Mouse (Mus musculus) bone marrow, adult 2 months (tissue): ENCODE data around the gene Pakap. TPM values are rescaled to one million over a fixed set of nuclear protein-coding genes. Genes with fewer than 3 reads are reported as not detected.

Source experiments
- H3K27ac ChIP-seq: fragments of 200-500 bp; 2 replicates; pipeline ENCODE4 v1.5.1; 2012; ENCODE audit warnings: low read depth, mild to moderate bottlenecking, control low read depth, inconsistent platforms, low read length; ENCODE audit not compliant: control insufficient read depth, poor library complexity, insufficient read depth
- H3K4me1 ChIP-seq: fragments of 200-500 bp; 2 replicates; pipeline ENCODE4 v1.6.1; 2011; ENCODE audit warnings: low read length; ENCODE audit not compliant: control insufficient read depth, insufficient read depth
- H3K4me3 ChIP-seq: fragments of 200-500 bp; replicated peaks from 2 replicates; pipeline ENCODE3; 2011; ENCODE audit warnings: mild to moderate bottlenecking, low read depth, low read length, control low read depth; ENCODE audit not compliant: control insufficient read depth
- CTCF ChIP-seq: fragments of 200-500 bp; IDR thresholded peaks from 2 replicates; pipeline ENCODE4 v1.5.1; 2011; ENCODE audit warnings: low read length, control low read depth; ENCODE audit not compliant: control insufficient read depth, insufficient read depth
- POLR2A ChIP-seq: fragments of 200-500 bp; IDR thresholded peaks from 2 replicates; pipeline ENCODE4 v1.6.1; 2011; ENCODE audit warnings: low read depth, mild to moderate bottlenecking, control low read depth, low read length, borderline replicate concordance; ENCODE audit not compliant: control insufficient read depth
- WGBS: fragments of 180-500 bp; shearing (Covaris S2); methylation state at CpG from one replicate; pipeline ENCODE4 v1.1.7; 2018; 5-methylcytosine and 5-hydroxymethylcytosine counted together
- polyA plus RNA-seq: library from polyadenylated mRNA; stranded (reverse); fragments of >200 nt; gene quantifications from 2 replicates; pipeline ENCODE4 v1.2.4, GENCODE M21; 2011; ENCODE audit warnings: low replicate concordance; ENCODE audit not compliant: missing spikeins, insufficient read depth, insufficient read length

The Pakap gene
- polyA plus RNA-seq, 1 experiment: 1.9 TPM

DNA sequence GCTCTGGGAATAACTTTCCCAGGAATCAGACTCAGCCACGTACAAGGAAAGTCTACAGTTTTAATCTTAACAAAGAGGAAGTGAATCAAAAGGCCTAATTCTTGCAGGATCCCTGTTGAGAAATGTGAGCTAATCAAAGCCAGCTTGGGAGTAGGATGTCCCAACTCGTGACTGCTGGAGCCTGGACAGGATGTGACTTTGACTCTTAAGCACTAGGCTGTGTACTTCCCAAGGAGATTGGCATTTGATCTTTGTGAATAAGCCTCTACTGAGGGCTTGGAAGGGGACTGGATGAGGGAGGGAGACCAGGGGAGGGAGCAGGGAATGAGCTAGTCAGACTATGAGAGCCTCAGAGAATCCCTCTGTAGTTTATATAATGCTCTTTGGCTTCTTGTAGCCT lies 298.1 kb downstream of the Pakap start:
- no peak overlapping the region for H3K27ac ChIP-seq
- H3K4me3 ChIP-seq: no peak overlapping the region
- WGBS: 2% methylated on average over 2 of the region's 2 CpGs
- peaks cover 1% of the 10 kb centered on the region for H3K4me1 ChIP-seq
- TF ChIP-seq CTCF (no peak), POLR2A (no peak)

DNA sequence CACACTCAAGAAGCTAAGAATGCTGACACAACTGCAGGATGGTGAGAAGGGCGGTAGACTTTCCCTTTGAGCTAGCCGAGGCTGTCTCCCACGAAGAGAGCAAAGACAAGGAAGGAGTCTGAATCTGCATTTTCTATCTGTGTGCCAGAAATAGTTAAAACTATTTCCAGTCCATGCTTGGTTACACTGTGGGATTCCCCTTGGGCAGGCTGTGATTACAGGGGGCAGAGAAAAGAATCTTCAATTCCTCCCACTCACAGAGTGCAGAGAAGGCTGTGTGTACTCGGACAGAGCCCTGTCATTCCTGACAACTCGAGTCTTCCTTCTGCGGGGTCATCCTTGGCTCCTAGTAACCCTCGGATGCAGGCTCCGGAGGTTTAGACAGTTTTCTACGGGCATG lies 299.0 kb downstream of the Pakap start:
- 56% methylated on average over 9 of the region's 9 CpGs for WGBS
- Histone ChIP-seq H3K4me3 (no peak overlapping the region), H3K4me1 (peaks cover 1% of the 10 kb centered on the region), H3K27ac (peak overlapping the region; percentile 53; the same call in 1 of the 2 replicates)
- no peak for TF ChIP-seq CTCF
- TF ChIP-seq POLR2A: no peak

DNA sequence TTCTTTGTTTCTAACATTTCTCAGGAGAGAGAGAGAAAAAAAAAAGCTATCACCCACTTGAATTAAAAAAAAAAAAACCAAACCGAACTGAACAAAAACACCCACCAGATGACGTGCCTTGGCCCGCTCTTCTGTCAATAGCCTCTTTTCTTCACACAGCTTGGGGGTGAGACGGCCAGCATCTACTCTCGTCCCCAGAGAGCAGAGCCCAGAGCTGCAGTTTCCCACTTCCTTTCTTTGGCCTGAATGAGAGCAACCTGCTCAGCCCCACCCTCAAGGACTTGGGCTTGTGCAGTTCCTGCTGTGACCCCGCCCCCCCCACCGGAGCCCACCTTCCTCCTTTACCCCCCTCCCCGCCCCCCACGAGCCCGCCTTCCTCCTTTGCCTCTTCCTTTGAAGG lies 299.5 kb downstream of the Pakap start:
- 1% methylated on average over 10 of the region's 10 CpGs for WGBS
- Histone ChIP-seq H3K4me1 (peaks cover 1% of the 10 kb centered on the region), H3K4me3 (no peak overlapping the region), H3K27ac (no peak overlapping the region)
- TF ChIP-seq CTCF (no peak), POLR2A (no peak)

DNA sequence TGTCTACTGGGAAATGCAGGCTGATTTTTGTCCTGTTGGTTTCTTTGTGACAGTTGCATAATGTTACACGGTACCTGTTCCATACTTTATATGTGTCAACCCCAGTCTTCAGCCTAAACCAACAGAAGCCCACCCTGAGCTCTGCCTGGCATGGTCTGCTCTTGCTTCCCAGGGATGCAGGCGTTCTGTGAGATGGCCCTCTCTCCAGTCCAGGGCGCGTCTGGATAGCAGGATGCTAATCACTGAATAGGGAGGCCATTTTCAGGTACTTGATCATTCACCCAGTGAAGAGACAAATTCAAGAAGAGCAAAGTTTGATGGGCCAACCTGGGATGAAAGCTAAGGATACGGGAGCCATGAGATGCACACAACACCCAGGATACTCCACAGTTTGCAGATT lies 311.2 kb downstream of the Pakap start:
- no peak overlapping the region for H3K4me3 ChIP-seq
- H3K27ac ChIP-seq: no peak overlapping the region
- H3K4me1 ChIP-seq: peaks cover 2% of the 10 kb centered on the region; the same call in 1 of the 2 replicates
- TF ChIP-seq POLR2A (no peak), CTCF (no peak)
- 80% methylated on average over 5 of the region's 5 CpGs for WGBS

DNA sequence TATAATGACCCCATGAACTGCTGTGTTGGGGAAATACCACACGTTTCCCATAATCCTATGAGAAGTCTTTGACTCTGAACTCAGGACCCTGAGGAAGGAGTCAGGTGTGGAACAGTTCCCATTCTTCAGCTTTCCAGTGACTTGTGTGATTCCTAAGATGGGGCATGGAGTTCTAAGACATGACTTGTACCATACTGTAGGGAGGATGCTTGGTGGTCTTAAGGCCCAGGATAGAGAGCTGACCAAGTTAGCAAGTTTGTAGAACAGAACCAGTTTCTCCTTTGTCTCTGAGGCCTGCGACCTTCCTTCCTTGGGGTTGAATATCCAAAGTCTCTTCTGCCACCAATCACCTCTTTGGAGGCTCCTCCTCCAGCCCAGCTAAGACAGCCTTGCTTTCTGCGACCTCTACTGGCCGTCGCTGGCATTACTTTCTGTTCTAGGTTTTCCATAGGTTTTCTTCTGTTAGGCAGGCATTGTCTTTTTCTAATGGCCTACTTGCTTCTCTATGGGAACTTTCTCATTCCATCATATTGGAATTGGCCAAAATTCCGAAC lies 311.9 kb downstream of the Pakap start:
- TF ChIP-seq CTCF: peak; percentile 74
- TF ChIP-seq POLR2A: no peak
- 10% methylated on average over 6 of the region's 6 CpGs for WGBS
- Histone ChIP-seq H3K4me1 (peaks cover 3% of the 10 kb centered on the region), H3K4me3 (no peak overlapping the region), H3K27ac (no peak overlapping the region)

DNA sequence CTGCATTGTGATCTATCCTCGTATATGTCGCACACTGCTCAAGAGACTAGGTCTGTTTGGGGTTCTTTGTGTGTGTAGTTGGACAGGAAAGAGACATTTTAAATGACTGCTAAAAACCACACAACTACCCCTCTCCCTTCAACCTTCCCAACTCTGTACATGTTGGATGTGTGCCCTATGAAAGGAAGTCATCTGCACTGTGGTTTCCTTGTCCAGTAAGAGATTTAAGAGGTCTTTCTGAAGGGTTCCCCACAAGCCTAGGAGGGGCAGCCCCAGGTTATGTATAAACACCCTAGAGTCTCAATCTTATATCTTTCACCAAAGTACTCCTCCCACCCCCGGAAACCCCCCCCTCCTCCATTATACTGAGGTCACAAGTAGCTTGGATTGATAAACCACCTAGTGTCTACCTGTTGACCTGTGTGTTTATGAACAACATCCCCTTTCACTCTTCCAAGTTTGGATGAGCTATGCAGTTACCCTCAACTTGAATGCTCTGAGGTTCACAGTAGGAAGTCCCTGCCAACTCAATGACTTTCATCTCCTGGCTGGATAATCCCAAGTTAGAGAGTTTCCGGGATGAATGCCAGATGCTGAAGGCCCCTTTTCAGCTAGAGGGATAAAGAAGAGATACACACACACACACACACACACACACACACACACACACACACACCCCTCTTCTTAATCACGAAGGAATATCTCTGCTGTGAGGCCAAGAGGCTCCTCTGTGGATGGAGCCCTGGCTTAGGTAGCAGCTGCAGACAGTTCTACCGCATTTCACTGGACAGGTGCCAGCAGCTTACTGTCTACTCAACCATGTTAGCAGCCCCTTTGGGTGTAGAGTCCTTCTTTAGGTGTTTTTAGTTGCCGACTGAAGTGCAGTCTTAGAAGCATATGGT lies 315.8 kb downstream of the Pakap start:
- no peak overlapping the region for H3K27ac ChIP-seq
- TF ChIP-seq POLR2A (no peak), CTCF (no peak)
- no peak overlapping the region for H3K4me3 ChIP-seq
- 7% methylated on average over 7 of the region's 7 CpGs for WGBS
- H3K4me1 ChIP-seq: peaks cover 3% of the 10 kb centered on the region

DNA sequence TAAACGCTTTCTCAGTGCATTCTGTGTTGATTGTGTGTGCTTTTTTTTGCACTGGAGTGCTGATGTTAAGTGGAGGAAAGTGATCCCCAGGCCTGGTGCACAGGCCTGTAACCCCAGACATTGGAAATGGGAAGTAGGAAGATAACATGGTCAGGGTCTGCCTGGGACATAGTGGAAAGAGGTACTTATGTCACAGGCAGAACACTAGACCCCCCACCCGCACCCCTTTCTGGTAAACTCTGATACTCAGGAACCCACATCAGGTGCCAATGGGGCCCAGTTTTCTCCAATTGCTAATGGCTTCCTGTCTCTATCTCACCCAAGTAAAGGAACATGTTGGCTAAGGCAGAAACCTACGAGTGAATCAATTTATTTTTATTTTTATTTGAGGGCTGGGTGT lies 316.5 kb downstream of the Pakap start:
- TF ChIP-seq CTCF: no peak
- TF ChIP-seq POLR2A: no peak
- WGBS: 37% methylated on average over 3 of the region's 3 CpGs
- no peak overlapping the region for H3K4me3 ChIP-seq
- no peak overlapping the region for H3K27ac ChIP-seq
- H3K4me1 ChIP-seq: peaks cover 3% of the 10 kb centered on the region

DNA sequence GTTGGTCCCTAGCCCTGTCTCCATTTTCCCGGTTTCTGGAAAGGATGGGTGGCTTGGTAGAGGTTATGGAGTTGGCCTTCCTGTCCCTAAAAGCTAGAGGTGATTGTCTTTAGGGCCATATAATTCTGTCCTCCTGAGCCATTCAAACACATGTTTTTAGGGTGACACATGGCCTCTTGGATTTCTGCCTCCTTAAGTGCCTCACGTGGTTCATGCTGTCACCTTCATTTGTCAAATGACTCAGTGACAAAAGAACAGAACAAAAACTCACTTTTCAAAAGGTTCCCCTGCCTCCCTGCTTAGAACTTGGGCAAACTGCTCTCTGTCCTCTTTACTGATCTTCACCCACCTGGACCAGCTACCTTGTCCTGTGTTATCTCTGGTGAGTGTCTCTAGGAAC lies 317.2 kb downstream of the Pakap start:
- 46% methylated on average over 2 of the region's 2 CpGs for WGBS
- Histone ChIP-seq H3K27ac (no peak overlapping the region), H3K4me3 (no peak overlapping the region), H3K4me1 (peaks cover 3% of the 10 kb centered on the region)
- TF ChIP-seq POLR2A (no peak), CTCF (no peak)
